Mouse (Mus musculus): ENCODE data around the gene Agrp.

Agrp gene

GRCm38 (mm10) chr8:105623118-105623517 is 14.1 kb downstream of the Agrp start:
- in situ Hi-C loops (cut with MboI, MseI) = no loop called here

- in situ Hi-C loops (cut with MboI, MseI) = no loop called here
These were observed 14.7 kb downstream of the Agrp start for GRCm38 (mm10) chr8:105622421-105622920.

GRCm38 (mm10) chr8:105621841-105622240 is 15.4 kb downstream of the Agrp start:
- in situ Hi-C loops (cut with MboI, MseI) = no loop called here

- in situ Hi-C loops (cut with MboI, MseI) = no loop called here
These were observed 16.1 kb downstream of the Agrp start for GRCm38 (mm10) chr8:105620946-105621720.

GRCm38 (mm10) chr8:105620211-105620610 is 17.0 kb downstream of the Agrp start:
- in situ Hi-C loops (cut with MboI, MseI) = no loop called here

- in situ Hi-C loops (cut with MboI, MseI) = loop anchor here (5.0 kb wide), 1 partner anchor 68 kb away; the partner anchor contains the start of gene Carmil2
These were observed 18.2 kb downstream of the Agrp start for GRCm38 (mm10) chr8:105618892-105619591.

GRCm38 (mm10) chr8:105618279-105618634 is 18.9 kb downstream of the Agrp start:
- in situ Hi-C loops (cut with MboI, MseI) = loop anchor here (5.0 kb wide), 1 partner anchor 69 kb away; the partner anchor contains the start of gene Carmil2

GRCm38 (mm10) chr8:105617451-105618278 is 19.5 kb downstream of the Agrp start:
- in situ Hi-C loops (cut with MboI, MseI) = loop anchor here (5.0 kb wide), 1 partner anchor 70 kb away; the partner anchor contains the start of gene Carmil2

- in situ Hi-C loops (cut with MboI, MseI) = loop anchor here (5.0 kb wide), 1 partner anchor 71 kb away; the partner anchor contains the start of gene Carmil2
These were observed 21.3 kb downstream of the Agrp start for GRCm38 (mm10) chr8:105615942-105616341.

- in situ Hi-C loops (cut with MboI, MseI) = no loop called here
These were observed 23.2 kb downstream of the Agrp start for GRCm38 (mm10) chr8:105613830-105614511.

GRCm38 (mm10) chr8:105613037-105613436 is 24.2 kb downstream of the Agrp start:
- in situ Hi-C loops (cut with MboI, MseI) = no loop called here

GRCm38 (mm10) chr8:105611836-105612235 is 25.4 kb downstream of the Agrp start:
- in situ Hi-C loops (cut with MboI, MseI) = no loop called here

GRCm38 (mm10) chr8:105609771-105610170 is 27.4 kb downstream of the Agrp start:
- in situ Hi-C loops (cut with MboI, MseI) = no loop called here

- in situ Hi-C loops (cut with MboI, MseI) = no loop called here
These were observed 27.8 kb downstream of the Agrp start for GRCm38 (mm10) chr8:105609355-105609754.

GRCm38 (mm10) chr8:105607684-105608083 is 29.5 kb downstream of the Agrp start:
- in situ Hi-C loops (cut with MboI, MseI) = no loop called here

GRCm38 (mm10) chr8:105607062-105607461 is 30.1 kb downstream of the Agrp start:
- in situ Hi-C loops (cut with MboI, MseI) = no loop called here

- in situ Hi-C loops (cut with MboI, MseI) = no loop called here
These were observed 30.8 kb downstream of the Agrp start for GRCm38 (mm10) chr8:105606189-105607023.

- in situ Hi-C loops (cut with MboI, MseI) = no loop called here
These were observed 31.6 kb downstream of the Agrp start for GRCm38 (mm10) chr8:105605491-105606188.

- in situ Hi-C loops (cut with MboI, MseI) = no loop called here
These were observed 32.3 kb downstream of the Agrp start, which contains the start of gene Ripor1 for GRCm38 (mm10) chr8:105604804-105605381. Gene Ripor1, plus strand, starts transcription at chr8:105605255.
